Mouse (Mus musculus) forelimb bud, embryonic 11.5 days (tissue): Measurements from ENCODE around the gene Mcf2l.

Source experiments
- DNase-seq: peaks from one replicate; pipeline ENCODE4 v3.0.0-alpha.2; 2012; ENCODE audit warnings: low read depth, low spot score

Mcf2l gene

GRCm38 (mm10) chr8:12874194-12874791, 687 bp downstream of the Mcf2l start:
- DNase-seq, result no peak

DNA sequence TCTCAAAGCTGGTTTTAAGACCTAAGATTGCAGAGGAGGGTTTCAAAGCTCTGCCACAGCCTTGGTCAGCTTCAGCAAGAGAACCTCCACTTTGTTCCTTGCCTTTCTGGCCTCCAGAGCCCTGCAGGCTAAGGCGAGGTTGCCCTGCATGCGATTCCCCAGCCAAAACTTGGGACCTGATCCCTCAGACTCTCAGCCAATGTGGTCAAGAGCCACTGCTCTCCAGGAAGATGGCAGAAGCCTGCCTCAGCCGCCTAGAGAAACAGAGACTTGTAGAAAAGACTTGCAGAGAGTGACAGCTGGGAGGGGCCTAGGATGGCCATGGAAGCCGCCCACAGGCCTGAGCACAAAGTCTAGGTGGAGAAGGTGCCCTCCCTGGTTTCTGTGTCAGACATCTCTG, 1.4 kb downstream of the Mcf2l start:
- no peak for DNase-seq

DNA sequence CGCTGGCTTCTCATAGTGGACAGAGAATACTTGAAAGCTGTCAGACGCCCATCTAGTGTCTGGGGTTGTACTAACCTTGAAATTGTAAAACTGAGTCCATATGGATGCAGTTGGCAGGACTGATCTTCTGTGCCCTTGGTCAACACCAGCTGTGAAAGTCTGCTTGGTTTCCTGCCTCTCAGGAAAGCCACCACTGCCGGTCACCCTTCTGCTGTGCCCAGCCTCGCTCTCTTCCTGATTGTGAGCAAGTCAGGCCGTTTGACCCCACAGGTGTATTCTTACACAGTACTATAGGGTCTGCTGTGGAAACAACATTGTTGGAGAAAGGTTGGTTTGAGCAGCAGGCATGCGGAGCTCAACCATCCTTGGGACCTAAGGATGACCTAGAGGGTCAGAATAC, 3.5 kb downstream of the Mcf2l start:
- no peak for DNase-seq

- DNase-seq, result no peak
Measured at GRCm38 (mm10) chr8:12880163-12880562, 6.6 kb downstream of the Mcf2l start.

- DNase-seq, result no peak
Measured at GRCm38 (mm10) chr8:12883051-12884004, 9.7 kb downstream of the Mcf2l start.

DNA sequence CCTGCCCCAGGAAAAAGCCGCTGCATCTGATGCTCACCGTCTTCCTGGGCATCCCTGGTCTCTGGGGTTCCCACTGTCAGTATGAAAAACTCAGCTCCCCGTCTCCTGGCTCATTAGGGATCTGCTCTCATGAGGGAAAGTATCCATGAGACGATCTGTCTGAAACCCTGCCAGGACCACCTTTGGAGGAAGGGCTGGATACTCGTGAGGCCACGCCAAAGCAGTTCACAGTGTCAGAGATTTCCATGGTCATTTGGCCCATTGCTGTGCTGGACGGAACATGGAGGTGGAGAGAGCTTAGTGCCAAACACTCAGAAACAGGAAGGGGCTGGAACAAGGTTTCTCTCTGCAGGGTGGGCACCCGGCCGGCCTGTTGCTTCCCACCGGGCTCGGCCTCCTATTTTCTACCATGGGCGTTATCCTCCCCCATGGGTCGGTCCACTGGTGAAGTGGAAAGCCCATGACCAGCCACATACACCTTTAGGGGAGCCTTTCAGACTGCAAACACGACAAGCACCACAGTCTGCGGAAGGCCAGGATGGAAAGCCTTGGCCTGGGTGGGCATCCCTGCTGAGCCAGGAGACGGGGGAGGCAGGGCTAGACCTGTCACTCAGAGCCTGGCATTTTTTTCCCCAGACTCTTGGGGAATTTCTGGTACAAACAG, 14.3 kb downstream of the Mcf2l start:
- DNase-seq, result no peak

- DNase-seq, result no peak
Measured at GRCm38 (mm10) chr8:12889046-12889598, 15.5 kb downstream of the Mcf2l start.

DNA sequence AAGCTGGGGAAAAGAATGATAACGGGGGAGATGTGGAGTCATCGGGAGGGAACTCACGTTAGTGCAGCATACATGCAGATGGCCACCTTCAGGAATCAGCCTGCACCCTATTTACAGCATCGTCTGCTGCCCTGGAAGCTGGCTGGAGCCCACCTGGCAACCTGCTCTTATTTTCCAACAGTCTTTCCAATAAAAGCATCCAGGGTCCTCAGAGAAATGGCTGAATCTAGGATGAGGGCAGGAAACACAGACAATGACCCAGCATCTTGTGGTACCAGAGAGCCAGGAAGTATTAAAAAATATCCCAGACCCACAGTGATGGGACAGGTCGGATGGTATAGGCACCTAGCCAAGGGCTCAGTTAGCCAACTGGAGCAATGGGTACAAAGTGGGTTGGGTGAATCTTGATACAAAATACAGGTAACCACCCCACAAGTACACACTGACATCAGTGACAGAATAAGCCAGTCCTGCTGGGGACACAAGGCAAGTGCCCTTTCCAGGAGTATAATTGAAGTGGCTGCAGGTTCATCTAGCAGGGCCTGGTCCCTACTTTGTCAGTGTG, 19.4 kb downstream of the Mcf2l start:
- DNase-seq, result no peak

GRCm38 (mm10) chr8:12893797-12894578, 20.4 kb downstream of the Mcf2l start:
- DNase-seq, result no peak

GRCm38 (mm10) chr8:12894783-12895534, 21.4 kb downstream of the Mcf2l start:
- DNase-seq, result no peak

GRCm38 (mm10) chr8:12895535-12896150, 22.0 kb downstream of the Mcf2l start:
- no peak for DNase-seq

DNA sequence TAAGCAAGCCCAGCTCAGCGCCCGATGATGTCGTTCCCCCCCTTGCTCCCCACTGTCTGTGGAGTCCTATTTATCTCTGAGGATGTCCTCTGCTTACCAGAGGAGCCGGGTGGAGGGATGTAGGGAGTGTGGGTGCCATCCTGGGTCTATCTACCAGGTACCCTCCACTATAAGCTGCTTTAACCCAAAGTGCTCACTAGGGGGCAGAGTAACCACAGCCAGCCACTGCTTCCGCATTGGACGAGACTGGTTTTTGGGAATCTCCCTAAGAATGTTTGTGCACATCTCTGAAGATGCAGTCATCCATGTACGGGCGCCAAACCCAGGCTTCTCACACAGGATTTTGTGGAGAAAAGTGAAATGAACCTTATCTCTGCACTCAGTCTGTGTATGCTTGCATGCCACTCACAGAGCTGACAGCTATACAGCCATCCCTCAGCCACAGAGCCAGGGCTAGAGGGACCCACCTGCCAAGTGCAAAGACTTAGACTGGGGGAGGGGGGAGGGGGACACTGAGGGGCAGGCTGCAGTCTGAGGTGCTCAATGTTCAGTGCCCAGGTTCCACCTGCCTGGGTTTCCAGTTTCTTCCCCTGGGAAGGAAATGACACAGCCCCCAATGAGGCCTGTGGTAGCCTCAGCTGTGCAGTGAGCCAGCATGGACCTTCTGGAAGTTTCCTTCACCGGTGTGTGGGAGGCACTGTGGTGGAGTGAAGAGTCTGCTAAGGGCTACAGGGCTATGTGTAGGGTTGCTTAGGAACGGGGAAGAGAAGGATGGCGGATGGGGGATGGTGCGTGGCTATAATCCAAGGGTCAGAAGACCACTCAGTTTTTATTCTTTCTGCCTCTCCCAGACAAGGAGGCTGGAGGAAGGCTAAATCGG, 23.1 kb downstream of the Mcf2l start:
- peak; percentile 56 for DNase-seq

GRCm38 (mm10) chr8:12897815-12898214, 24.2 kb downstream of the Mcf2l start:
- DNase-seq, result no peak

DNA sequence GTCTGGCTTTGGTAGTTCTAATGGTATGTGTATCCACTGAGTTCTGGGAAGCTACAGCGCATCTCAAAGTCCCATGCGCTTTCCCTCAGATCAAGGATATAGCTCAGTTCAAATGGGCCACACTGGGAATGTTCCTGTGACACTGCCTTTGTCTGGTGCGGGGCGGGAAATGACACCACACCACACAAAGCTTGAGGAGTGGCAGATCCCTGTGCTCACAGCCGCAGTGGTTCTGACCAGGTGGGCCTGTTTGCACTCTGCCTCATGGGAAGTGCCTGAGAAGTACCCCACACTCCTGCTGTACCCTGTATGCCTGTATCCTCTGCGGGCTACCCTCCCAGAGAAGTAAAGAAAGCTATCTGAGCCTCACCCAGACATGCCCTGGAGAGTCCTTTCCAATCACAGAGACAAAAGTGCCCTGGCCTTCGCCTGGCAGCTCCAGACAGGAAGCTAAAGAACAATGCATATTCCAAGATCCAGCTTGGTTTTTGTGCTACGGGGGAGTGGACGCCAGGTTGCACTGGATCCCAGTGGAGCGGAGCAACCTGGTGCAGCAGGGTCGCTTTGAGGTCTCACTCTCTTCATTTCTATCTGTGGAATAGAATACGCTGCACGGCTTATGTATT, 30.3 kb downstream of the Mcf2l start:
- DNase-seq, result no peak

DNA sequence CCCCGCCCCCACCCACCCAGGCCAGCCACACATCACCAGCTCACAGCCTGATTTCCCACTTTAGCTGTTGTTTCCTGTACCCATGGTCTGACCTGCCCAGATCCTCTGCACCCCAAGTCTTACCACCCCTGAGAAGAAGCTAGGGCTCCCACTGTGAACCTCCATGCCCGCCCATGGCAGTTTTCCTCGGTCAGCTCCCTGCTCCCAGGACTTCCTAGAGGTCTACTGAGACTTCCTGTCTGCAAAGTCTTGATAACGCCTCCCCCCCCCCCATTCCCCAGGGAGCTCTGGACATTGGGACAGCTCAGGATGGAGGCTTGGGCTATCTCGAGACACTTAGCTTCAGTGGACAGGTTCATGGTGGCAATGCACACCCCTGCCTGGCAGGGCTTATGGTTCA, 31.5 kb downstream of the Mcf2l start:
- DNase-seq, result no peak

DNA sequence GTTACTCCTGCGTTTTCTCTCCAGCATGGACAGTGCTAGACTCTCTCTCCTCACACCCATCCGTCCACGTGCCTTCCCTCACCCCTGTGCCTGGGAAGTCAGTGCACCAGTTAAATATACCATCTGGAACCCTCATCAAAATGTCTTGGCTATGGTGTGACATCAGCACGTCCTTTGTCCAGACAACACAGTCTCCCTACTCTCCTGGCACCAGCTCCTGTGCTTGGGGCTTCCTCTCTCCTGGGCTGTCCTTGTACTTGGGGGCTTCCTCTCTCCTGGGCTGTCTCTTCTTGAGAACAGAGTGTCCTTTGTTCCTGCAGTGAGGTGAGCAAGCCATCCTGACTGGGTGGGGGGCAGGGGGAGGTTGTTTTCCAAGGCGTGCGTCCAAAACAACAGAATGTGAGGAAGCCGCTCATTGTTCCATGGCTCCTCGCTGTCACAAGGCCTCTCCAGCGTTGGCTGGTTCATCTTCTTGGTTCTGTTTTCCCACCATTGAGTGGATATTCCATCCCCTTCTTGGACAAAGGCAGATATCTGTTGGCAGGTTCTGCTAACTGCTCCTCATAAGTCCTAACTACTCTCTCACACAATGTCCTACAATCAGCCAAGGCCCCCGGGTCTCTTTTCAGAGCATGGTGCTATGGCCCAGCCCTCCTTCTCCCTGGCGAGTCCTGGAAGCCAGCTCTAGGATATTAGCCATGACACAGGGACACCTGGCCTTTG, 32.2 kb downstream of the Mcf2l start:
- DNase-seq, result no peak

DNA sequence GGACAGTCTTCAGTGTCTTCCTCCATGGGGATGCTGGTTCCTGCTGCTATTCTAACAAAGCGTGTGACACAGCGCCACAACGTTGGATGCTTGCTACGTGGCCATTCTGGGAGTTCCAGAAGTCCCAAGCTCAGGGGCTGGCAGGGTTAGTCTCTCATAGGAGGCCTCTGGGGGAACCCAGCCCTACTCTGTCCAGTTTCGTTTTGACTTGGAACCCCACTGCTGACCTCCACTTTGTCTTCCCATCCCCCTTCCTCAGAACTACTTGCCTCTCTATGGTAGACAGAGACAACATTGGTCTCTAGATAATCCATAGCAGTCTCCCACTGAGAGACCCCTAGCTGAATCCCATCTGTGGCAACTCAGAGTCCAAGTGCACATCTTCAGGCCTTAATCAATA, 33.0 kb downstream of the Mcf2l start:
- DNase-seq, result no peak

DNA sequence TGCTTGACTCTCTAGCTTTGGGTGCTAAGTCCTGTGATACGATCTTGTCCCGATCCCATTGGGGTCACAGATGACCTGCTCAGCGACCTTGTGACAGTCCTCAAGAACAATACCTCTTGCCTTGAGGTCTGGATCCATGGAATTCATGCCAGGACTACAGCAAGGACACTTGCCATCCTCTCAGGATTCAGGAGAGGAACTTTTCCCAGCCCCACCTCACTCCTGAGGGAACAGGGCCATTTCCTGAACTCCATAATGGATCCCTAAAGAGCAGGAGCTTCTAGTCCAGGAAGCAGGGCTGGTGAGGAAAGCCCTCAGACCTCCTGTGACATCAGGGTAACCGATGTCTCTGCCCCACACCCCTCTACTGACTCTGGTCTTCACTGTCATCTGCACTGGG, 34.1 kb downstream of the Mcf2l start:
- no peak for DNase-seq
